Mouse (Mus musculus): ENCODE results near the gene Cd28.

The Cd28 gene

DNA sequence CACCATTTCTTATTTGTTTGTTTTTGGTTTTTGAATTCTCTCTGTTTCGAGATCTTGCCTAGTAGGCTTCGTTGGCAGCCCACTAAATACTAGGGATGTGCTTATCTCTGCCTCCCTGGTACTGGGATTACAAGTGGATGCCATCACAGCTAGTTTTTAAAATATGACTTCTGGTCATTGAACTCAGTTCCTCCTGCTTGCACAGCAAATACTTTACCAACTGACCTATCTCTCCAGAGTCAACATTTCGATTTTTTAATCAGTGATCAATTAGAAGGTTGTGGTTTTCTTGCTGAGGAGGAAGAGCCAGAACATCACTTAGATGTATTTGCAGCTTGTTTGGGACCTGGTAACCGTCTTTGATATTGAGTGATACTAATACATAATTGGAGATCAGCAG lies 34.4 kb downstream of the Cd28 start:
- DNase-seq = no peak

DNA sequence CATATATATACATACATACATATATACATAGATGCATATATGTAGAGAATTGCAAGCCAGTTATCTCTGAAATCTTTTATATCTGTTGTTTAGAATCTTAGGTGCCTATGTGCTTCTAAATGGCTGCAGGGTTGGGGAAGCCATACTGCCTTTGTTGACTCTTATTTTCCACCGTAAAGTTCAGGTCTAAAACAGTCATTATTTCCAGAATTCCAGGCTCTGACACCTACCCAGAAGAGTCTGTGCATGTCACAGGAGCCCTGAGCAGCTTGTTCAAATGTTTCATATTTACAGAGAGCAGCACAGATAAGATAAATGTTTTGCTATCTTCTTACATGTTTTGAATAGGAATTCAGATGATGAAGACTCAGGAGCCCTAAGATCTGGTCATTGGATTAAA lies 36.4 kb downstream of the Cd28 start:
- DNase-seq = no peak

DNA sequence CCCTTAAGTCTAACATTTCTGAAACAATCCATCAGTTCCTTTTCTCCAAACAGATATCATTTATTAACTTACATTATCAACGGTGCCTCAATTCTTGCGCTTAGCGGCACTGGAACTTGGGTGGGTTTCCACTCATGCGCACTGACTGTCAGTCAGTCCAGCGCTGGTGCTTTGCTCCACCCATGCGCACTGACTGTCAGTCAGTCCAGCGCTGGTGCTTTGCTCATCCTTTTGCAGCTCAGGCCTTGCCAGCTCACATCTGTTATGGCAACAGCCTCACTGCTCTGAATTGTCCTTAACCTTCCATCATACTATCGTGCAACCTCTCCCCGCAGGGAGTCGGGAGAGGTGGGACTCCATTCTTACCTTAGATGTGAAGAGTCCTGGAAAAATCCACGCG lies 37.4 kb downstream of the Cd28 start:
- DNase-seq = no peak

DNA sequence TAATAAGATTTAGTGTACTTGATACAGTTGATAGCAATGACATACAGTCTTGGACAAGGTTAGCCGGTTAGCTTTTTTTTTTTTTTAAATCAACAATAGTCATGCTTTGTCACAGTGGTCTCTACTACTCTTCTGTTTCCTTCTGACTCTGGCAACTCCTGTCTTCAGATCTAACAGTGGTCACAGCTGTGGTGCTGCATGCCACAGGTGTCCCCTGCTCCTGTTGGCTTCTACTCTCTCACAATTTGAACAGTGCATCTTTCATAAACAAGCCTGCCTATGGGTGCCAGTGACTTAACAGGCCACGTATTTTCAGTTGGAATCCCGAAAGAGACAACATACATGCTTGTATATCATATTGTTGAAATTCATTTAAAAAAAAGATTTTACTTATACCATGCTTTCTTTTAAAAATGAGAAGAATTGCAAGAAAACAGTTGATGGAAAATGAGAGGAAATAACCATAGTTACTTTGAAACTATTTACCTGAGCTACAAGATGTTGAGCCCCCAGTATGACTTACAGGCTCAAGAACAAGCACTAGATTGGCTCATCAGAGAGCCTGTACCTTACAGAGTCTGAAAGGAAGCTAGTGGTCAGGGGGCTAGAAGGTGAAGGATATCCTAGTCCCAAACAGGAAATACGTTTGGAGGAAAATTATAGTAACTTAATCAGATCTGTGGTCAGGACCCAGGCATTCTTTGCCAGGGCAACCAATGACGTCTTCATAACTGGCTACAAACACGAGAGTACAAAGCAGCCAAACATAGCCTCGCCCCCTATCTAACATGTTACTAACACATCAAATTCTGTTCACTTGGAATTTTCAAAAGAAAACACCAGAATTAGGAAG lies 39.0 kb downstream of the Cd28 start:
- no peak for DNase-seq

DNA sequence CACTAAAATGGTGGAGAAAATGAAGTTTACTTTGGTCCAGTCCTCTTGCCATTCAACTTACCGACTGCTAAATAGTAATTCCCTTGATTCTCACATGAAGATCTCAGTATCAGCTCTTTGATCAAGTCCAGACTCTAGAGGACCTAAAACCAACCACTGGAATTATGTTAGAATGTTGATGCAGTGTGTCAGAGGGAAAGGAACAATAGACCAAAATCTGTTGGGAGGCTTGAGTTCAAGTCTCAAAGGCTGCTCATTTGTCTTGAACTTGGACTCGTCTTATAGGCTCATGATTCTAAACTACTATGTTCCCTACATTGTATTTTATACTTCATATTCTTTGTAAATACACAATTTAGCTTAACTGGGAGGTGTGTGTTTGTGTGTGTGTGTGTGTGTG lies 41.0 kb downstream of the Cd28 start:
- no peak for DNase-seq

DNA sequence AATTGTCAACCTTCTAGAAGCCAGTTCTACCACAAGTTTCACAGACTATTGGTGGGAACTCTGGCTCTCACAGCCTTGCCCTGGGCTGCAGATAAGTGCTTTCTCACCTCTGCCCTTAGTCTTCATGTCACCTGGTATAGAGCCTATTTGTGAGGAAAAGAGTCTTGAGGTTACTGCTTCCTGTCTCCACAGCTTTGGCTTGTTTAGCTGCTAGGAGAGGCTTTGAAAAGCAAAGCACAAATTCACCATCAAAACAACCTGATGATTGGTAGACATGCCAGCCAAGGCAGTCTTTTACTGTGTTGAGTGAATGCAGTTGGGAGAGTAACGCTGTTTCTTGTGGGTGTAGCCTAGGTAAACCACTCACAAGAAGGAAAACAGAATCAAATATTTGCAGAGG lies 41.6 kb downstream of the Cd28 start:
- no peak for DNase-seq

DNA sequence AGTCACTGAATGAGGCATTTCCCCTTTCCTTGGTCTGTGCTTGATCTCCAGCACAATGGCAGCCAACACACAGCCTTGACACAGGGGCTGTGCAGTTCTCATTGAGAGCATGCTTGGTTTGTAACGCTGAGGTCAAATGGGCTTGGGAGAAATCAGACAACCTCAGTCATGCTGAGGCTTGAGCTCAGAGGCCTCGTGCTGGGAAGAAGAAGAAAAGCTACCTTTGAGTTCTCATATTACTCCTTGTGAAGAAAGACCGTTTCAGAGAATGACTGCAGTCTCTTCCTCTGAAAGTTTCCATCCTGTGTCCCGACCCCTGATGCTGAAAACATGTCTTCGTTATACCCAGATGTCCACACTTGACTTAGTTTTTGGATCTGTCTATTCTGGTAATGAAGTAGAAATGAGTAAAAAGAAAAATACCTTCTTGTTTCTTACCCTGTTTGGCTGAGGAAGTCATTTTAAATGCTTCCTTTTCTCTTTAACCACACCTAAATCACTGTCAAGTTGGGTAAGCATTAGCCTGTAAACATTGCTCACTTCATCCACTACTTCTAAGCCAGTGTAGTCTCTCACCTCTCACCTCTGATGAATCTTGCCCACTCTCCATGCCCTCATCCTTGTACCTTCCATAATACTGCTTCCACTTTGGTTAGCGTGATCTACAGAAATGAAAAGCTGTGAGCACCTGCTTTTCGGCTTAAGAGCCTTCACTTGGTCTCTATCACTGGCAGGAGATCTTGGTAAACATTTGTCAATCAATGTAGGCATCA lies 43.1 kb downstream of the Cd28 start:
- no peak for DNase-seq

DNA sequence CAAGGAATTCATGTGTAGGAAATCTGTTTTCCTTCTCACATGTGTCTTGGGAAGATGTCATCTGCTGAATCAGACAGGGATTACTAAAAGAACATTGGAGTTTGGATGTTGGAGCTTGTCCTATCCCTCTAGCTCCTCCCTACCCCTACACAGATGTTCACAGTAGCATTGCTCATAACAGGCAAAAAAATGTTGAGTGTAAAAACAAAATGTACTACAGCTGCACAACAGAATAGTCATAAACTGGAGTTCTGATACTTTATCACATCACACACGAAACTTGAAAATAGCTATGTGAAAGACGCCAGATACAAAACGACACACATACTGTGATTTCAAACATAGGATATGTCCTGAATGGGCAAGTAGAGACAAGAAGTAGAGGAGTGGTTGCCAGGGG lies 43.9 kb downstream of the Cd28 start:
- DNase-seq = no peak

DNA sequence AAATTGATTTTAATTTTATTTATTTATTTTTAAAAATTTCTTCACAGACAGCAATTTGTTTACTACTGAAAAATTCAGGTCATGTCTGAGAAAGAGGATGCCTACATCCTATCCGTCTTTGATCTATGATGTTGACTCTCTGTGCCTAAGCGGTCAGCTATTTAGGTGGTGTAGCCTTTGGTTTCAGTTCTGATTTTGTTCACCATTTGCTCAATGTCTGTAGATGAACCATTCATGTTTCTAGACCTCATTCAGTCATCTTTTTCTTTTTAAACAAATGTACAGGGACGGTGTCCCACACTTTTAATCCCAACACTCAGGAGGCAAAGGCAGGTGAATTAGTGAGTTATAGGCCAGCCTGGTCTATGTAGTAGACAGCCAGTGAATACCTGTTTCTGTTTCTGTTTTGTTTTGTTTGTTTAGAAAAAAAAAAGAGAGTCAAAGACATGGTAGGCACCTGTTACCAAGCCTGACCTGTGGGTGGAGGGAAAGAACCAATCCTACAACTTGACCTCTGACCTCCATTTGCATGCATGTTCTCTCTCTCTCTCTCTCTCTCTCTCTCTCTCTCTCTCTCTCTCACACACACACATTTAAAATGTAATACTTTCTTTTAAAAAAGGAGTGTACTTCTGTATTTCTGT lies 45.0 kb downstream of the Cd28 start:
- no peak for DNase-seq

DNA sequence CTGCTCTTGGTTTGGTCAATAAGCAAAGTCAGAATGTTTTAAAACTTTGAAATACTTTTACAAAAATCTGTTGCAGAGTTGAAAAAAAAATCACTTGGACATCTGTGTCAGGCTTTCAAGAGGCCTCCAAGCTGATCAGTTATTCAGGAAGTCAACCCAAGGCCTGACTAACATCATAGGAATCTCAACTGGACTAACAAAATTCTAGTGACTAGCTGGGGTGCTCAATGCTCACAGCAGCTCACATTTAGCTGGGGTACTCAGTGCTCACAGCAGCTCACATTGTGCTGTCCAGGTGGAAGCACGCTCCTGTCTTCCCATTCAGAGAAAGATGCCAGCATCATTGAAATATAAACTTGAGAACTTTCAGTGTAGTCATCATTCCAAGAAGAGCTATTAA lies 45.9 kb downstream of the Cd28 start:
- DNase-seq = no peak

DNA sequence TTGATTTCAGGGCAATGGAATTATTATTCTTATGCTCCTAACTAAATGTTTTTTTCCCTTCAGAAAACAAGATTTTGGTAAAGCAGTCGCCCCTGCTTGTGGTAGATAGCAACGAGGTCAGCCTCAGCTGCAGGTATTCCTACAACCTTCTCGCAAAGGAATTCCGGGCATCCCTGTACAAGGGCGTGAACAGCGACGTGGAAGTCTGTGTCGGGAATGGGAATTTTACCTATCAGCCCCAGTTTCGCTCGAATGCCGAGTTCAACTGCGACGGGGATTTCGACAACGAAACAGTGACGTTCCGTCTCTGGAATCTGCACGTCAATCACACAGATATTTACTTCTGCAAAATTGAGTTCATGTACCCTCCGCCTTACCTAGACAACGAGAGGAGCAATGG lies 46.3 kb downstream of the Cd28 start:
- DNase-seq = no peak

DNA sequence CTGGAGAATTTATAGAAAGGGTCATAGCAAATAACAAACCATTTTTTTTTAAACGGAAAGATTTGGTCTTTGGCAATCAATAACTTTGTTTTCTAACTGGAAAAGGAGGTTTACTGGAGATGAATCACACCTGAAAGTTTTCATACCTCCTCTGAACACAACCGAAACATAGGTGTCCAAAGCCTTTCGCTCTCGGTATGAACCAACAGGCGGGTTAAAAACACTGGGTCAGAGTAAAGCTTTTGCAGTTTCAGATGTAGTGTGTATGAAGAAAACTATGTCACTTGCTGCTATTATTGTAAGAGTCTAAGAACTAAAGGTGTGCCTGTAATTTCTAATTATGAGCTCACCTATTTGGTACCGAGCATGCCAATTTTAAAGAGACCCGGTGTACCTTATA lies 55.2 kb downstream of the Cd28 start:
- DNase-seq = no peak

DNA sequence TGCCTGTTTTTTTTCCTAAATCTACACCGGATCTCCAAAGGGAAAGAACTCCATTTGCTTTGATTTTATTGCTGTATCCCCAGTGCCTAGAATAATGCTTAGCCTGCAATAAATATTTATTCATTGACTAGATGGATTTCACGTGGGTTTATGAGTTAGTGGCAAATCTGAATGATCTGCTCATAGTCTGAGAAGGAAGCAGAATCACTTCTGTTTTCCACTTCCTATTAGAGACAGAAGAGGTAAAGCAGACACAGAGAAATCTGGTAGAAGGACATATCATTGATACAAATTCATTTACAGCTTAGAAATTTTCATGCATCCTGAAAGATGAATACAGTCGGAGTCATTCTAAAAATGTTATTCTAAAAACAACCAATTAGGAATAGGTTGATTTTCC lies 56.6 kb downstream of the Cd28 start:
- DNase-seq = no peak

DNA sequence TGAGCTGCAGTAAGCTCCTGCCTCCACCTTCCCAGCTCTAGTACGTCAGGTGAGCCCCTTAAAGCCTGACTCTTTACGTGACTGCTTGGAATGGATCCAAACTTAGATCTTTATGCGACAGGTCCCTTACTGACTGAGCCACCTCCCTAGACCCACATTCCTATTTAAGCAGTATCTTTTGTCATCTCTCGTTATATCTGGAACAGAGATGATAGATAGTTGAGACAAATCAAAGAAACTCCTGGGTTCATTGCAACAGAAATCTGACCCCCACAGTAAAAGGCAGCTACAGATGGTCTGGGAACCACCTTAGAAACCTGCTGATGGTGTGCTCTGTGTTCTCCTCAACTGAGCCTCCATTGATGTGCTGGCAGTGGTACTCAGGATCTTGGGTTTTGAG lies 59.6 kb downstream of the Cd28 start:
- no peak for DNase-seq

DNA sequence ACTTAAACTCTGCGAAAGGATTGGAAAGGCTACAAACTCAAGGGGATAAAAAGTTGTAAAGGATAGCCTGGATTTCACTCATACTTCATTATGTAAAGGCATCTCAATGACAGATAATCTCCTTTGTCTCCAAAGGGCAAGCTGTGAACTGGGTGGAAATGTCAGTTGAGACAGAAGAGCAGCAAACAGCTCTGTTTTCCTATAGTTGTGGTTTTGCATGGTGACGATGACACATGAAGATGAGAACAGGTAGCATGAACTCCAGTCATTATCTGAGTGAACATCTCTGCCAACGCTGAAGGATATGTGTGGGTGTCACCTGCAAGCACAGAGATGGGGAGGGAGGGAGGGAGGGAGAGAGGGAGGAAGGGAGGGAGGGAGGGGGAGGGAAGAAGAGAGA lies 60.3 kb downstream of the Cd28 start:
- DNase-seq = no peak

DNA sequence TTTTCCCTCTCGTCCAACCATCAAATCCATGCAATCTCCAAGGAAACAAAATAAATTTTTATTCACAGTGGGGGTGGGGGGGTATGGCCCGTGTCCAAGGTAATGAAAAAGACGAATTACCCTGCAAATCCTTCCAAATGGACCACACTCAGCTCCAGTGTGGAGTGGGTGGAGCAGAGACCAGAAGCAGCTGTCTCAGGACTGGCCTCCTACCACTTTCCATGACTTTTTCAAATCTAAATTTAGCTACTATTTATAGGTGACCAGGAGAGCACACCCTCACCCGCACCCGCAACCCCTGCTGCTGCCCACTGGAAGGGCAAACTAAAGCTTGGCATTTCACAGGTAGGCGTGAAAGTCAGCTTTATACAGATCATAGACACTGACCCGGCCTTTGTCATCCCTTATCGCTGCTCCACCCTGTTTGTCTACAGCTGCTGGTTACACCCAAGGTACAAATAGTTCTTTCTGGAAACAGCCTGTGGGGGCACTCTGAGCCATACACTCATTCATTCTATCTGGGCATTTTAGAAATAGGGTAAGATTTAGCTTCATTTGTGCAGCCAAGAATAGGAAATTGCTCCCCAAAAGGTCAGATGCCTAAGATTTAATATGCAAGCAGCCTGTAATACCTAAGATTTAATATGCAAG lies 62.0 kb downstream of the Cd28 start:
- no peak for DNase-seq

DNA sequence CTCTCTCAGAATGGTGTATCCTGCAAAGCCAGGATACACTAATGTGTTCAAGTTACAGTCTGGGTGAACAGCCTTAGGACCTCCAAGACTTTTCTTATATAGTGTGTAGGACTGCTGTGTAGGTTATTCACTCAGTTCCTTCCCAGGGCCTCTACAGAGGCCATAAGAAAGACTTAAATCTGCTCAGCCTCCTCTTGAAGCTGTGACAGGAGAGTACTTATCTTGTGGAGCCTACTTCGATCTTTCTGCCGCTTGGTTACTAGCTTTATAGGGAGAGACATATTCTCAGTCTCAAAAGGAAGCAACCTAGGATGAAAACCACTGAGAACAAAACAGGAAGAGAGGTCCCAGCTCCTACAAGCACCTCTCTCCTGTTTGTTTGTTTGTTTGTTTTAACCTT lies 62.6 kb downstream of the Cd28 start:
- no peak for DNase-seq

DNA sequence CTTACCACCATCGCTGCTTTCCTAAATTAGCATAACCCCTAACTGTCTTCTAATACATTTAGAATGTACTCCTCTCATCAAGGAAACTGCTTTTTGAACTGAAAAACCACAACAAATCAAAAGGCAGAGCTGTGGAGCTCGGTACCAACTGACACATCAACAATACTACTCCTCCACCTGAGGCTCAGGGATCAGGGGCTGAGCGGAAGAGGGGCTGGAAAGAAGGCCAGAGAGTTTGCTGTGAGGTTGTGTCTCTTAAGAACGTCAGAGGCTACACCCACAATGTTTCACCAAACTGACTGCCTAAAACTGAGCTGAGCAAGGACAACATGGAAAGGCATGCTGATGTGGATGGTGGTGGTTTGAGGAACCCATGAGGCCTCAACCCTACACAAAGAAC lies 65.1 kb downstream of the Cd28 start:
- DNase-seq = no peak

DNA sequence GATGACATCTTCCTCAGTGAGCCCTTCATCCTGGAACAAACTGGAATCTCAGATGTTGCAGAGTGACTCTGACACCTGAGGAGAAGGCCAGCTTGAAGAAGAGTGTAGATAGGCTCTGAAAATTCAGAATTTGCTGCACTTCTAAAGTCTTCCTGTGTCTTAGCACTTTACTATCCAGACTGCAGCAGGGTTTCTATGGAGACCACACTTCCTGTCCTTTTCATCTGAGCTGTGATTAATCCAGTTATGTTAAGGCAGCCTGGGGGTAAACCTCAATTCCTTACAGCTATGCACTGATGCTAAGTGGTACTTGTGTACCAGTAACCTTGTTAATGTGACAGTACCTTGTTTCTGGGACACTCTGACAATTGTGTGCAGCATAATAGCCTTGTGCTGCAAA lies 77.1 kb downstream of the Cd28 start:
- DNase-seq = no peak

DNA sequence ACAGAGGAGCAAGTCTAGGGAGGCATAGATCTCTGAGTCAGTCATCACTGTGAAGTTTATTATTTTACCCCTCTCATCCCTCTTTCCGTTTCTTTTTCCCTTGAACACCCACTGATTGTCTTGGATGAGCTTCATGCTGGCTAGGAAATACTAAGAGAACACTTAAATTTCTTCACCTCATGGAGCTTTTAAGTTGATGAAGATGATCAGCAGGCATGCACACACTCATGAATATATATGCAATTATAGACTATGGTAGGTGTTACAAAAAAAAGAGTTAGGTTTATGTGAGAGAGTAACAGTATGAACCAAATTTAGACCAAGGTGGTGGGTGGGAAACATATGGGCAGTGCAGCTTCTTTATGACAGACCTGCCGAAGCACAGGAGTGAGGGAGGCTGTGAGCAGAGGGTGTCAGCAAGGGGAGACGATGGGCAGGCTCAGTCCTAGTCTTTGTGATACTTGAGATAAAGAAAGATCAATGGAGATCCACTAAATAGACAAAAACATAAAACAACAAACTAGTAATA lies 79.1 kb downstream of the Cd28 start:
- no peak for DNase-seq

DNA sequence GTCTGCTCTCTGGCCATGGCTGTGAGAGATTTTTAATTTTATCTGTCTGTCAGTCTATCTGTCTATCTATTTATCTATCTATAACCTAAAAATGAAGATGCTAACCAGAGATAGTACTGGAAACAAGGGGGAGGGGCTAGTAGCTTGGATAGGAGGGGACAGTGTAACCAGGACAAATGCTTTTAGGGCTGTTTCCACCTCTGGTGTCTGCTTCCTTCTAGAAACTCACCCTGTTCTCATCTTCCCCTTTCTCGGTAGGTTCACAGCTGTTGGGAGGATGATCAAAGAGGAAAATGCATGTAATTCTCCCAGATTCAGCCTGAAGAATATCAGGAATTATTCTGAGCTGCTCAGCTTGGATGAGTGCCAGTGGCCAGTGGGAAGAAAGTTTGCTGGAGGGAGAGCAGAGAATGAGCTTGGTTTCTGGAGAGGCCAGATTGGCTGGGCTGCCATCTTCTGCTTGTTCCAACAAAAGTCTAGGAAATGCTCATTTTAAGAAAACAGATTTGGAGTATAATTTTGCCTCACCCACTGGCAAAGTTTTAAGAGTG lies 83.3 kb downstream of the Cd28 start:
- DNase-seq = no peak

DNA sequence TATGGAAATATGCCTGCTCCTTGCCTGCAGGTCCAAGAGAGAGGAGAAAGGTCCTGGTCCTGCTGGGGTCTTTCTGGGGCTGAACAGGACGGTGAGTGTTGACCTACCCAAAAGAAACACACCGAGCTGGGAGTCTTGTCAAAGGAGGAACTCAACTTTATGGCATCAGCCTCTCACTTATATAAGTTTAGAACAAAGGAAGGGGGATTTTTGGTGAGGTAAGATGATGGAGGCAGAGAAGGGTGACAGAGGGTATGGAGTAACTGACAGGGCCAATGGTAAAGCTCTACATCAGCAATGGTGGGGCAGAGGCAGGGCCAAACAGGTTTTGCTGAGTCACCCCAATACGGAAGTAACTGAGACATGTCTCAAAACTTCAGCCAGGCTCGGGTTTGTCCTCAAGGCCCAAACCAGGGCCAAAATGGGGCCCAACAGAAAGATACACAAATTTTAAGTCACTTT lies 84.6 kb downstream of the Cd28 start:
- no peak for DNase-seq

All from embryo, embryonic 11 days (tissue).